Mouse (Mus musculus) ES-Bruce4 (cell line): ENCODE data around the gene Gm49776.

Source experiments
- CTCF ChIP-seq: IDR thresholded peaks from one replicate; pipeline ENCODE4 v1.8.1; 2011; ENCODE audit warnings: low read depth, low read length
- POLR2A ChIP-seq: IDR thresholded peaks from one replicate; pipeline ENCODE4 v1.8.1; 2011; ENCODE audit warnings: low read length; ENCODE audit not compliant: insufficient read depth

GRCm38 (mm10) chr16:18288166-18288565 lies 30.0 kb upstream of the Gm49776 start:
- TF ChIP-seq POLR2A (no peak), CTCF (no peak)
